In genomic region chr8:72257171-72257901, GRCm38 (mm10) we compare ENCODE assay signal across 9 mouse cellular contexts. TPM values are rescaled to one million over a fixed set of nuclear protein-coding genes. Genes with fewer than 3 reads are reported as not detected.
DNase-seq lines count a peak whose midpoint lies in the region; ATAC-seq and TF ChIP-seq lines count a peak whose summit lies in the region.
"Had no signal": no experiment of that assay in that cellular context is flagged by ENCODE, and none has a peak within 500 bp of the region (broad histone marks: within the 10 kb centered on the region; RNA-seq: fewer than 3 reads in every experiment).

No protein-coding gene starts in this region.

- no peak for DNase-seq in lung, adult 2 months
- DNase-seq in lung, postnatal 25 days (ENCODE audit: low spot score): no peak
- DNase-seq in limb, embryonic 14.5 days (ENCODE audit: low spot score): peak; percentile 17
- DNase-seq in neural tube, embryonic 10.5 days (ENCODE audit: extremely low spot score, low spot score): peak; percentile 44
- no peak for DNase-seq in cerebellum, adult 9-11 months

- no peak overlapping the region for H3K4me3 ChIP-seq in lung, adult 2 months (replicated peaks; ENCODE audit: extremely low read depth, low read depth, low read length)
- no peak overlapping the region for H3K4me3 ChIP-seq in bone marrow, adult 2 months (replicated peaks; ENCODE audit: control insufficient read depth, low read depth, low read length)
- no peak overlapping the region for H3K4me3 ChIP-seq in forebrain, embryonic 15.5 days
- H3K4me3 ChIP-seq in limb, embryonic 14.5 days (replicated peaks; ENCODE audit: low read length): no peak overlapping the region
- H3K4me3 ChIP-seq: erythroblast, embryonic 14.5 days; liver, embryonic 15.5 days had no signal

- no peak overlapping the region for H3K27ac ChIP-seq in bone marrow, adult 2 months (ENCODE audit: control insufficient read depth, insufficient read depth, low read depth, low read length, poor library complexity)
- H3K27ac ChIP-seq in forebrain, embryonic 15.5 days (replicated peaks): no peak overlapping the region
- H3K27ac ChIP-seq in limb, embryonic 14.5 days (replicated peaks; ENCODE audit: low read depth, low read length): no peak overlapping the region
- H3K27ac ChIP-seq: liver, embryonic 15.5 days had no signal

- peaks cover 20% of the 10 kb centered on the region for H3K36me3 ChIP-seq in forebrain, embryonic 15.5 days
- H3K36me3 ChIP-seq in limb, embryonic 14.5 days (ENCODE audit: control insufficient read depth, insufficient read depth, low read length): peaks cover 33% of the 10 kb centered on the region

- no peaks in the 10 kb centered on the region for H3K9me3 ChIP-seq in forebrain, embryonic 15.5 days
- H3K9me3 ChIP-seq in limb, embryonic 14.5 days (ENCODE audit: control insufficient read depth, low read length): no peaks in the 10 kb centered on the region
- H3K9me3 ChIP-seq: liver, embryonic 15.5 days had no signal

- ATAC-seq in forebrain, embryonic 15.5 days (replicated peaks): 0 out of 2 replicates have a peak, but pooled peaks have one; percentile 17
- ATAC-seq in limb, embryonic 14.5 days (ENCODE audit: low FRiP score, low read depth): no peak

- no peak overlapping the region for H3K4me2 ChIP-seq in forebrain, embryonic 15.5 days (replicated peaks)
- H3K4me2 ChIP-seq in limb, embryonic 14.5 days (replicated peaks; ENCODE audit: low read depth, low read length, severe bottlenecking): no peak overlapping the region
- H3K4me2 ChIP-seq: liver, embryonic 15.5 days had no signal

- H3K9ac ChIP-seq in forebrain, embryonic 15.5 days (replicated peaks): no peak overlapping the region
- H3K9ac ChIP-seq in limb, embryonic 14.5 days (ENCODE audit: low read depth, low read length, severe bottlenecking): no peak overlapping the region
- H3K9ac ChIP-seq: liver, embryonic 15.5 days had no signal

- H3K27me3 ChIP-seq in forebrain, embryonic 15.5 days: no peaks in the 10 kb centered on the region
- H3K27me3 ChIP-seq in limb, embryonic 14.5 days (ENCODE audit: control insufficient read depth, insufficient read depth, low read length): no peaks in the 10 kb centered on the region
- H3K27me3 ChIP-seq: liver, embryonic 15.5 days had no signal

- 50% methylated on average over 7 of the region's 7 CpGs for WGBS in lung, adult 2 months
- WGBS in bone marrow, adult 2 months: 58% methylated on average over 7 of the region's 7 CpGs
- 57% methylated on average over 7 of the region's 7 CpGs for WGBS in forebrain, embryonic 15.5 days
- WGBS in limb, embryonic 14.5 days: 57% methylated on average over 7 of the region's 7 CpGs

- no peak for TF ChIP-seq POLR2A in lung, adult 2 months (IDR thresholded peaks at IDR 0.05; ENCODE audit: borderline replicate concordance, extremely low read depth, low read depth, low read length)
- TF ChIP-seq POLR2A in bone marrow, adult 2 months (IDR thresholded peaks at IDR 0.05; ENCODE audit: borderline replicate concordance, control insufficient read depth, low read depth, low read length): no peak
- TF ChIP-seq POLR2A in limb, embryonic 14.5 days (IDR thresholded peaks at IDR 0.05; ENCODE audit: borderline replicate concordance, extremely low read depth, insufficient read depth, insufficient read length): no peak

- H3K4me1 ChIP-seq in lung, adult 2 months (ENCODE audit: control insufficient read depth, insufficient read depth, low read length): no peaks in the 10 kb centered on the region
- H3K4me1 ChIP-seq in bone marrow, adult 2 months (ENCODE audit: control insufficient read depth, insufficient read depth, low read length): peaks cover 2% of the 10 kb centered on the region; the same call in 1 of the 2 replicates
- no peaks in the 10 kb centered on the region for H3K4me1 ChIP-seq in forebrain, embryonic 15.5 days
- H3K4me1 ChIP-seq in limb, embryonic 14.5 days (ENCODE audit: control insufficient read depth, insufficient read depth, low read length): 0 out of 2 replicates have a peak, but pooled peaks cover 5% of the 10 kb centered on the region

- TF ChIP-seq CTCF in lung, adult 2 months (IDR thresholded peaks at IDR 0.05; ENCODE audit: insufficient read depth, low read length): peak; percentile 57
- TF ChIP-seq CTCF in bone marrow, adult 2 months (IDR thresholded peaks at IDR 0.05; ENCODE audit: control insufficient read depth, insufficient read depth, low read length): peak; percentile 60

RNA-seq across cellular contexts. Expression of gene Ap1m1, which starts 17.5 kb away (rescaled TPM):
- polyA plus RNA-seq in lung, adult 2 months (2012; rRNA removed): 67.5 and 78.6 TPM in 2 replicates
- polyA plus RNA-seq in bone marrow, adult 2 months (2011; ENCODE audit: insufficient read depth, insufficient read length, low replicate concordance, missing spikeins): 27.1 and 51.8 TPM in 2 replicates
- polyA plus RNA-seq in forebrain, embryonic 15.5 days (2015; fragmentation: Nextera tagmentation; extraction: Ambion mirVana): 248 and 252 TPM in 2 replicates
- 111 and 127 TPM in 2 replicates for polyA plus RNA-seq in limb, embryonic 14.5 days (2012; rRNA removed)
- 98.8 and 99.2 TPM in 2 replicates for polyA plus RNA-seq in limb, embryonic 14.5 days (2014; fragmentation: Nextera tagmentation; extraction: Ambion mirVana)

RNA-seq across cellular contexts. Expression of gene Fam32a, which starts 37.8 kb away (rescaled TPM):
- 35.9 and 50.0 TPM in 2 replicates for polyA plus RNA-seq in lung, adult 2 months (2012; rRNA removed)
- polyA plus RNA-seq in bone marrow, adult 2 months (2011; ENCODE audit: insufficient read depth, insufficient read length, low replicate concordance, missing spikeins): 34.8 and 47.9 TPM in 2 replicates
- 116 and 117 TPM in 2 replicates for polyA plus RNA-seq in forebrain, embryonic 15.5 days (2015; fragmentation: Nextera tagmentation; extraction: Ambion mirVana)
- polyA plus RNA-seq in limb, embryonic 14.5 days (2012; rRNA removed): 52.9 and 56.4 TPM in 2 replicates
- polyA plus RNA-seq in limb, embryonic 14.5 days (2014; fragmentation: Nextera tagmentation; extraction: Ambion mirVana): 57.4 and 58.9 TPM in 2 replicates

RNA-seq across cellular contexts. Expression of gene Gm11034, which starts 43.9 kb away (rescaled TPM):
- not detected in 2 replicates for polyA plus RNA-seq in lung, adult 2 months (2012; rRNA removed)
- not detected in 2 replicates for polyA plus RNA-seq in bone marrow, adult 2 months (2011; ENCODE audit: insufficient read depth, insufficient read length, low replicate concordance, missing spikeins)
- polyA plus RNA-seq in forebrain, embryonic 15.5 days (2015; fragmentation: Nextera tagmentation; extraction: Ambion mirVana): not detected in 2 replicates
- polyA plus RNA-seq in limb, embryonic 14.5 days (2012; rRNA removed): not detected in 2 replicates
- polyA plus RNA-seq in limb, embryonic 14.5 days (2014; fragmentation: Nextera tagmentation; extraction: Ambion mirVana): not detected in 2 replicates
- polyA plus RNA-seq: erythroblast, embryonic 14.5 days; liver, embryonic 15.5 days had no signal

RNA-seq across cellular contexts. Expression of gene Cib3, which starts 44.7 kb away (rescaled TPM):
- polyA plus RNA-seq in lung, adult 2 months (2012; rRNA removed): 0.25 TPM in 1 of 2 replicates, not detected in the other
- not detected in 2 replicates for polyA plus RNA-seq in bone marrow, adult 2 months (2011; ENCODE audit: insufficient read depth, insufficient read length, low replicate concordance, missing spikeins)
- polyA plus RNA-seq in forebrain, embryonic 15.5 days (2015; fragmentation: Nextera tagmentation; extraction: Ambion mirVana): not detected in 2 replicates
- not detected in 2 replicates for polyA plus RNA-seq in limb, embryonic 14.5 days (2012; rRNA removed)
- polyA plus RNA-seq in limb, embryonic 14.5 days (2014; fragmentation: Nextera tagmentation; extraction: Ambion mirVana): not detected in 2 replicates
- polyA plus RNA-seq: erythroblast, embryonic 14.5 days; liver, embryonic 15.5 days had no signal

RNA-seq across cellular contexts. Expression of gene Gm10282, which starts 47.7 kb away (rescaled TPM):
- polyA plus RNA-seq in lung, adult 2 months (2012; rRNA removed): 0.53 and 1.8 TPM in 2 replicates
- 514 and 1,002 TPM in 2 replicates for polyA plus RNA-seq in bone marrow, adult 2 months (2011; ENCODE audit: insufficient read depth, insufficient read length, low replicate concordance, missing spikeins)
- 23.0 and 23.1 TPM in 2 replicates for polyA plus RNA-seq in forebrain, embryonic 15.5 days (2015; fragmentation: Nextera tagmentation; extraction: Ambion mirVana)
- polyA plus RNA-seq in limb, embryonic 14.5 days (2012; rRNA removed): 9.8 and 30.0 TPM in 2 replicates
- polyA plus RNA-seq in limb, embryonic 14.5 days (2014; fragmentation: Nextera tagmentation; extraction: Ambion mirVana): 26.2 and 28.3 TPM in 2 replicates

Comparison
In these comparisons a context has a peak if more than half of its experiments do, and no peak if none do; other contexts are left out.
1. DNase-seq: peak in limb, embryonic 14.5 days (single experiment) and neural tube, embryonic 10.5 days (single experiment); none in lung, adult 2 months (single experiment), lung, postnatal 25 days (single experiment) and cerebellum, adult 9-11 months (single experiment).